Mouse (Mus musculus) myocyte (in vitro differentiated cells): ENCODE measurements around the gene Pfdn2. TPM values are rescaled to one million over a fixed set of nuclear protein-coding genes. Genes with fewer than 3 reads are reported as not detected.

Source experiments
- H3K27me3 ChIP-seq: one replicate; pipeline ENCODE4 v1.6.1; 2011; ENCODE audit not compliant: control insufficient read depth, insufficient read depth, insufficient read length
- H3K36me3 ChIP-seq: one replicate; pipeline ENCODE4 v1.6.1; 2011; ENCODE audit not compliant: control insufficient read depth, insufficient read depth
- H3K4me2 ChIP-seq: one replicate; pipeline ENCODE4 v1.6.1; 2011; ENCODE audit warnings: low read depth, control low read depth
- H3K4me3 ChIP-seq: one replicate; pipeline ENCODE4 v1.5.1; 2011; ENCODE audit warnings: mild to moderate bottlenecking, control low read depth, moderate library complexity
- H3K79me2 ChIP-seq: one replicate; pipeline ENCODE4 v1.6.1; 2011; ENCODE audit not compliant: control insufficient read depth, insufficient read depth
- H3ac ChIP-seq: one replicate; pipeline ENCODE4 v1.6.1; 2011; ENCODE audit not compliant: control insufficient read depth, insufficient read length
- CEBPB ChIP-seq: IDR thresholded peaks from 2 replicates; pipeline ENCODE4 v1.6.1; 2011; ENCODE audit warnings: mild to moderate bottlenecking, moderate library complexity; ENCODE audit not compliant: poor library complexity, insufficient read depth, severe bottlenecking
- E2F4 ChIP-seq: IDR thresholded peaks from one replicate; pipeline ENCODE4 v1.6.1; 2011; ENCODE audit warnings: mild to moderate bottlenecking, control low read depth, moderate library complexity; ENCODE audit not compliant: insufficient read depth
- MAX ChIP-seq: IDR thresholded peaks from one replicate; pipeline ENCODE4 v1.6.1; 2011; ENCODE audit warnings: low read depth, mild to moderate bottlenecking, control low read depth
- MYOD1 ChIP-seq, 3 experiments: IDR thresholded peaks; one replicate each; pipeline ENCODE4 v1.6.1; 2011; ENCODE audit warnings: control low read depth in 2 of 3, low read depth in 2 of 3, mild to moderate bottlenecking in 2 of 3, moderate library complexity in 1 of 3; ENCODE audit not compliant: insufficient read length in 2 of 3, control insufficient read depth in 1 of 3
- MYOG ChIP-seq, 3 experiments: IDR thresholded peaks; one replicate each; pipeline ENCODE4 v1.6.1; 2011; ENCODE audit warnings: control low read depth in 2 of 3, low read depth in 2 of 3, mild to moderate bottlenecking in 2 of 3; ENCODE audit not compliant: insufficient read length in 2 of 3, control insufficient read depth in 1 of 3, insufficient read depth in 1 of 3
- POLR2A ChIP-seq: IDR thresholded peaks from one replicate; pipeline ENCODE4 v1.6.1; 2011; ENCODE audit warnings: low read depth, mild to moderate bottlenecking, control low read depth, moderate library complexity; ENCODE audit not compliant: insufficient read length
- POLR2AphosphoS2 ChIP-seq: IDR thresholded peaks from one replicate; pipeline ENCODE4 v1.6.1; 2011; ENCODE audit warnings: low read depth, control low read depth; ENCODE audit not compliant: insufficient read length
- REST ChIP-seq: IDR thresholded peaks from one replicate; pipeline ENCODE4 v1.6.1; 2011; ENCODE audit warnings: mild to moderate bottlenecking, control low read depth, moderate library complexity; ENCODE audit not compliant: insufficient read depth, insufficient read length
- SRF ChIP-seq: IDR thresholded peaks from one replicate; pipeline ENCODE4 v1.6.1; 2011; ENCODE audit warnings: low read depth; ENCODE audit not compliant: control insufficient read depth, insufficient read length
- TCF12 ChIP-seq: IDR thresholded peaks from one replicate; pipeline ENCODE4 v1.6.1; 2011; ENCODE audit warnings: mild to moderate bottlenecking, control low read depth; ENCODE audit not compliant: poor library complexity, insufficient read depth, severe bottlenecking
- TCF3 ChIP-seq: IDR thresholded peaks from one replicate; pipeline ENCODE4 v1.6.1; 2011; ENCODE audit warnings: low read depth, control low read depth; ENCODE audit not compliant: insufficient read length
- USF1 ChIP-seq: IDR thresholded peaks from one replicate; pipeline ENCODE4 v1.6.1; 2011; ENCODE audit warnings: low read depth, mild to moderate bottlenecking, control low read depth, moderate library complexity
- polyA plus RNA-seq: library from polyadenylated mRNA; unstranded; fragments of >200 nt; fragmentation: generic; extraction: Trizol; gene quantifications from one replicate; pipeline ENCODE4 v1.2.1, GENCODE M21; 2012; ENCODE audit warnings: missing spikeins

Gene Pfdn2
- polyA plus RNA-seq, 1 experiment: 111 TPM

GRCm38 (mm10) chr1:171361106-171362103 is 15.9 kb downstream of the Pfdn2 start:
- Histone ChIP-seq H3ac (no peak overlapping the region), H3K27me3 (no peaks in the 10 kb centered on the region)

GRCm38 (mm10) chr1:171365934-171366333 is 20.5 kb downstream of the Pfdn2 start:
- Histone ChIP-seq H3K36me3 (no peaks in the 10 kb centered on the region), H3K4me2 (no peak overlapping the region), H3ac (no peak overlapping the region), H3K27me3 (no peaks in the 10 kb centered on the region), H3K79me2 (no peaks in the 10 kb centered on the region), H3K4me3 (no peak overlapping the region)
- TF ChIP-seq MYOD1 (IDR thresholded peaks at IDR 0.05; ENCODE audit: control insufficient read depth in 1 of 3, insufficient read length in 2 of 3, low read depth in 2 of 3) (no peak), CEBPB (no peak), MYOG (IDR thresholded peaks at IDR 0.05; ENCODE audit: control insufficient read depth in 1 of 3, insufficient read depth in 1 of 3, insufficient read length in 2 of 3, low read depth in 2 of 3) (no peak), REST (no peak), TCF12 (no peak)

More at GRCm38 (mm10) chr1:171361106-171362103, 15.9 kb downstream of the Pfdn2 start:
- Histone ChIP-seq H3K4me2 (no peak overlapping the region), H3K4me3 (no peak overlapping the region), H3K36me3 (peaks cover 23% of the 10 kb centered on the region), H3K79me2 (no peaks in the 10 kb centered on the region)
- TF ChIP-seq E2F4 (no peak), REST (no peak), CEBPB (no peak), TCF3 (no peak), POLR2AphosphoS2 (no peak), USF1 (no peak), MAX (no peak), MYOD1 (IDR thresholded peaks at IDR 0.05; ENCODE audit: control insufficient read depth in 1 of 3, insufficient read length in 2 of 3, low read depth in 2 of 3) (no peak), SRF (no peak), TCF12 (no peak), POLR2A (no peak), MYOG (IDR thresholded peaks at IDR 0.05; ENCODE audit: control insufficient read depth in 1 of 3, insufficient read depth in 1 of 3, insufficient read length in 2 of 3, low read depth in 2 of 3) (no peak)

- Histone ChIP-seq H3K27me3 (no peaks in the 10 kb centered on the region), H3ac (no peak within 1 kb of the TSS), H3K4me2 (no peak within 1 kb of the TSS), H3K4me3 (no peak within 1 kb of the TSS), H3K79me2 (no peaks in the 10 kb centered on the region), H3K36me3 (no peaks in the 10 kb centered on the region)
- TF ChIP-seq REST: no peak
- no peak for TF ChIP-seq CEBPB
- TF ChIP-seq TCF3: no peak
- TF ChIP-seq POLR2AphosphoS2: no peak
- no peak for TF ChIP-seq SRF
- no peak for TF ChIP-seq MYOD1 (IDR thresholded peaks at IDR 0.05; ENCODE audit: control insufficient read depth in 1 of 3, insufficient read length in 2 of 3, low read depth in 2 of 3)
- TF ChIP-seq USF1: no peak
- no peak for TF ChIP-seq POLR2A
- TF ChIP-seq TCF12: no peak
- TF ChIP-seq MYOG (IDR thresholded peaks at IDR 0.05; ENCODE audit: control insufficient read depth in 1 of 3, insufficient read depth in 1 of 3, insufficient read length in 2 of 3, low read depth in 2 of 3): no peak
- TF ChIP-seq MAX: no peak
- TF ChIP-seq E2F4: no peak
Observed at GRCm38 (mm10) chr1:171369845-171370556, 24.5 kb downstream of the Pfdn2 start, which contains the start of gene Nectin4. Gene Nectin4 (plus strand): TSS chr1:171370099.

GRCm38 (mm10) chr1:171372880-171373279 is 27.4 kb downstream of the Pfdn2 start:
- no peaks in the 10 kb centered on the region for H3K27me3 ChIP-seq
- no peaks in the 10 kb centered on the region for H3K79me2 ChIP-seq
- no peak overlapping the region for H3K4me3 ChIP-seq
- TF ChIP-seq TCF12: no peak
- TF ChIP-seq SRF: no peak
- TF ChIP-seq USF1: no peak
- TF ChIP-seq E2F4: no peak
- no peak for TF ChIP-seq MYOD1 (IDR thresholded peaks at IDR 0.05; ENCODE audit: control insufficient read depth in 1 of 3, insufficient read length in 2 of 3, low read depth in 2 of 3)
- TF ChIP-seq CEBPB: no peak
- TF ChIP-seq POLR2AphosphoS2: no peak
- no peak for TF ChIP-seq REST
- TF ChIP-seq MYOG (IDR thresholded peaks at IDR 0.05; ENCODE audit: control insufficient read depth in 1 of 3, insufficient read depth in 1 of 3, insufficient read length in 2 of 3, low read depth in 2 of 3): no peak
- no peak for TF ChIP-seq MAX
- TF ChIP-seq TCF3: no peak
- no peak for TF ChIP-seq POLR2A
- H3ac ChIP-seq: no peak overlapping the region
- H3K4me2 ChIP-seq: no peak overlapping the region
- H3K36me3 ChIP-seq: no peaks in the 10 kb centered on the region
